Mouse (Mus musculus) embryo, embryonic 11.5 days (tissue): ENCODE data around the gene Avil.
"Not testable (repeated sequence)": the region's sequence is repeated elsewhere in the genome, so short reads cannot be mapped to it uniquely, and the experiment has no call there.

Source experiments
- DNase-seq: peaks from one replicate; pipeline ENCODE4 v3.0.0-alpha.2; 2012; ENCODE audit warnings: low read depth, low spot score

The Avil gene

DNA sequence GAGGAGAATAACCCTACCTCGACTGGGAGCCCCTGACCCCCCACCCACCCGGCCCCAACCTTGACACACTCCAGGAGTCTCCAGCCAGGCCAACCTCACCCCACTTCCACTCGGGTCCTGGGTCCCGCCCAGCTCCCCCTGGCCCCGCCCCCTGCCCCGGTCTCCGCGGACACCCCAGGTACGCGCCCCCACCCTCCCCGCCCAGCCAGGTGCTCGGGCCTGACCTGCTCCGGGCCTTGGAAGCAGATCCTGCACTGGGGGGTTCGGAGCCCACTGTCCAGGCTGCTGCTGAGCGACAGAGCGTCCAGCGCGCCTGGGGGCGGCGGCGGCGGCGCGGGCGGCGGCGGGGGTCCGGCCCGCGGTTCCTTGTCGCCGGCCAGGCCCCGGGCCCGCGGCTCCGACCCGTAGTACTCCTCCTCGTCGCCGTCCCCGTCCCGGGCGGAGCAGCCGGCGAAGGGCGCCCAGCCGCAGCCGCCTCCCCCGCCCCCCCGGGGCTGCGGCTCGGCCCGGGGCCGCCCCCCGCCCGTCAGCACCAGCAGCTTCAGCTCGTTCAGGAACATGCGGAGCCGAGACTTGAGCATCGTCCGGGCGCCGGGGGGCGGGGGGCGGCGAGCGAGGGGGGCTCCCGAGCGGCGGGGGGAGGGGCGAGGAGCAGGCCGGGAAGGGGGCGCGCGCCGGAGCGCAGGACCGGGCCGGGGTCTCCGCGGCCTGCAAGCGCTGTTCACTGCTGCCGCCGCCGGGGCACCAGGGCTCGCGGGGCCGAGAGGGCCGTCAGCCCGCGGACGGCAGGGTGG lies 58.9 kb downstream of the Avil start:
- no peak for DNase-seq

DNA sequence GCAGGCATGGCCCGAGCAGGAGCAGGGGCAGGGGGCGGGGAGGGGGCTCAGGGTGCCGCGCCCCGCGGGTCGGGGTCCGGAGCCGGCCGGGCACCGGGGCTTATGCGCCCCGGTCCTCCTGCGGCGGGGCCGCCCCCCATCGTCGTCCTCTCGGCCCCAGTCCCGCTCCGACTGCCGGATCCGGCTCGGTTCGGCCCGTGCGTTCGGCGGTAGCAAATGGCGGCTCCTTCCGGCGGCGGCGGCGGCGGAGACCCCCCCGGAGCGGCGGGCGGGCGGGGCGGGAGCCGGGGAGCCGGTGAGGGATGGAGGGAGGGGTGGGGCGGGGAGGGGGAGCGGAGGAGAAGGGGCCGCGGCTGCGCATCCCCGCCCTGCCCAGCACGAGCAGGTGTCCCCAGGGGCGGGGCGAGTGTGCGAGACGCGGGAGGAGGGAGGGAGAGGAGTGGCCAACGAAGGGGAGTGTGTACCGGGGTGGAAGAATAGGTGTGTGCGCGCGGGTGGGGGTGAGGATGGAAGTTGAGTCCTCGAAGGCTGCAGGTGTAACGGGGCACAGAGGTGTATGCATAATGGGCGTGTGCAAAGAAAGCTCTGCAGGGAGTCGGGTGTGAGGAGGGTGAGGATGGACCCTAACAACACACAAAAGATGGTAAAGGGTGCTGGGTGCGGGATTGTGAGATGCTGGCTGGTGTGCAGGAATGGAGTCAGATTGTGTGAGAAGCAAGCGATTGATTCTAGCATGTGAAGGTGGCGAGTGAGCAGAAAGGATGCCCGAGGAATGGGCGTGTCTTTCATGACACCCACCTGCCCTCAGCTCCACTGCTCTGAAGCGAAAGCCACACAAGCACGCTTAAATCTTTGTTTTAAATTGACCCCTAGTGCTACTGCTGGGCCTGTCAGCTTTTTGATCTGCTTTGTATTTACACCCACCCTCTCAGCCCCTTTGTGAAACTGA lies 59.7 kb downstream of the Avil start, which contains the start of gene March9:
Gene March9, minus strand, starts transcription at position 217 of the 949 bp plus-strand sequence.
- no peak for DNase-seq

DNA sequence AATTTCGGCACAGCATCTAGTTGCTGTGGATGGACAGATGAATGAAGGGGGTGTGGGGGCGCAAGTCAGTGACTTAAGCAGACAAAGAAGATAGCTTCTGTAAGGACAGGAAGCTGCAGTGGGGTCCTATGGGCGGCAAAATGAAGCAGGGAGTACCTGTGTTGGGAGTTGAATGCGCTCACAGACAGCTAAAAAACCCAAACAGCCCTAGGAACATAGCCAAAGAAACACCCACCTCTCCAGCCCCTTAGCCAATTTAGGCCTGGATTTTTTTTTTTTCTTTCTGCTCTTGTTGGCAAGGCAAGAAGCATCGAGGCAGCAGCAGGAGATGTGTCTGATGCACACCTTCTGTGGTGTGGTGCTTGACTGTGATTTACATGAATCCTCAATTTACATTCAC lies 60.6 kb downstream of the Avil start:
- DNase-seq, result no peak

DNA sequence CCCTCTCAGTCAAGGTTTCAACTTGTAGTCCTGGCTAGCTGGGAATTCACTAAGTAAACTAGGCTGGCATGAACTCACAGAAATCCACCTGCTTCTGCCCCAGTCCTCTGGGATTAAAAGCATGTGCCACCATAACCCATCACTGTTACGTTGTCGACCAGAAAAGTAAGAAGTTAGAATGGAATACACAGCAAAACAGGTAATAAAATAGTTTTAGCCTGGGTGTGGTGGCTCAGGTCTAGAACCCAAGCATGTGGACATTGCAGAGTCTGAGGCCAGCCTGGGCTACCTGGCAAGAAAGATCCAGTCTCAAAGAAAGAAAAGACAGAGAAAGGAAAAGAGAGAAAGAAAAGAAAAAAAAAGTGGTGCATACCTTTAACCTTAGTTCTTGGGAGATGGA lies 61.0 kb downstream of the Avil start:
- no peak for DNase-seq

DNA sequence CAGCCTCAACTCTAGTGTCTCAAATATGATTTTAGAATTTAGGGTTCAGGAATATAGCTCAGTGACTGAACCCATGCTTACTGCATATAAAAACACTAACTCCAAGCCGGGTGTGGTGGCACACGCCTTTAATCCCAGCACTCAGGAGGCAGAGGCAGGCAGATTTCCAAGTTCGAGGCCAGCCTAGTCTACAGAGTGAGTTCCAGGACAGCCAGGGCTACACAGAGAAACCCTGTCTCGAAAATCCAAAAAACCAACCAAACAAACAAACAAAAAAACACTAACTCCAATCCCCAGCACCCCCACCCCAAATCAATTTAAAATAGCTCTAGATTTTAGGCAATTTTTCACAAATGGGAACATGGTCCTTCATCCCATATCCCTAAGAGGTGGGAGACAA lies 61.6 kb downstream of the Avil start:
- not testable (repeated sequence) for DNase-seq

DNA sequence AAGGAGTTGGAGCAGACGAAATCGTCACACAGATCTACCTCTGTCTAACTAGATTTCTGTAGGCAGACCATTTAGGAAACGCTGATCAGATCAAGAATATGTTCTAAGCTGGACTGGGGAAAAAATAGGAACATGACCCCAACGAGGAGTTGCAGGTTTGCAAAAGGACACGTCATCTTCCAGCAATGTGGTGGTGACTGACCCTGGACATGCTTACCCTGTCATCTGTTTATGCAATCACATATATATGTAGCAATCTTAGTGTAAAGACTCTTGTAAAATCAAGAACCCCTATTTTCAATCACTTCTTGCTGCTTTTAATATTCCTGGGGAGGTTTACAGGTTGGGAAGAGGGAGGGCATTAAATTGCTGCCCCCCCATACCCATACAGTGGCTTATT lies 62.0 kb downstream of the Avil start:
- no peak for DNase-seq

DNA sequence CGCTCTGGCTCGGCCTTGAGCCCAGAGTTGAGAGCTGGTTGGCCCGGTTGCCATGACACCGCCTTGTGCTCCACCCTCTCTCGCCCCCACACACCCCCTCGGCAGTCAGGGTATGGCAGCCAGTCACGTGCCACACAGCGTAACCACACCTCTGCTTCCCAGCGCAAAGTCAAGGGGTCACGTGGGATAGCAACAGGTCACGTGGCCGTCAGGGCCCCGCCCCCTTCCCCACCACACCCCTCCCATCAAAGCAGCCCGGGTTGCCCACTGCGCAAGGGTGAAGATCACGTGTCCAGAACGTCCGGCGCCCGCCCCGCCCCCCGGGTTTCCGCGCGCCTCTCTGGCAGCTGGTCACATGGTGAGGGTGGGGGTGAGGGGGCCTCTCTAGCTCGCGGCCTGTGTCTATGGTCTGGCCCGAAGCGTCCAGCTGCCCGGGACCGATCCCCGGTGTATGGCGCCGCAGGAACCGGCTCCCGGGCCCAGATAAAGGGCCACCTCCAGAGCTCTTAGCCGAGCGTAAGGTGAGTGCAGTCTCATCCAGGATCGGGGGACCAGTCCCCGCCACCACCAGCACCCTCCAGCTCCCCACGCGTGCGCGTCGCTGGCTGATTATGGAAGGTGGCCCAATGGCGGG lies 62.8 kb downstream of the Avil start, which contains the start of gene Cdk4:
Gene Cdk4, plus strand, starts transcription at position 296 of the 634 bp plus-strand sequence.
- DNase-seq, result peak; percentile 98

DNA sequence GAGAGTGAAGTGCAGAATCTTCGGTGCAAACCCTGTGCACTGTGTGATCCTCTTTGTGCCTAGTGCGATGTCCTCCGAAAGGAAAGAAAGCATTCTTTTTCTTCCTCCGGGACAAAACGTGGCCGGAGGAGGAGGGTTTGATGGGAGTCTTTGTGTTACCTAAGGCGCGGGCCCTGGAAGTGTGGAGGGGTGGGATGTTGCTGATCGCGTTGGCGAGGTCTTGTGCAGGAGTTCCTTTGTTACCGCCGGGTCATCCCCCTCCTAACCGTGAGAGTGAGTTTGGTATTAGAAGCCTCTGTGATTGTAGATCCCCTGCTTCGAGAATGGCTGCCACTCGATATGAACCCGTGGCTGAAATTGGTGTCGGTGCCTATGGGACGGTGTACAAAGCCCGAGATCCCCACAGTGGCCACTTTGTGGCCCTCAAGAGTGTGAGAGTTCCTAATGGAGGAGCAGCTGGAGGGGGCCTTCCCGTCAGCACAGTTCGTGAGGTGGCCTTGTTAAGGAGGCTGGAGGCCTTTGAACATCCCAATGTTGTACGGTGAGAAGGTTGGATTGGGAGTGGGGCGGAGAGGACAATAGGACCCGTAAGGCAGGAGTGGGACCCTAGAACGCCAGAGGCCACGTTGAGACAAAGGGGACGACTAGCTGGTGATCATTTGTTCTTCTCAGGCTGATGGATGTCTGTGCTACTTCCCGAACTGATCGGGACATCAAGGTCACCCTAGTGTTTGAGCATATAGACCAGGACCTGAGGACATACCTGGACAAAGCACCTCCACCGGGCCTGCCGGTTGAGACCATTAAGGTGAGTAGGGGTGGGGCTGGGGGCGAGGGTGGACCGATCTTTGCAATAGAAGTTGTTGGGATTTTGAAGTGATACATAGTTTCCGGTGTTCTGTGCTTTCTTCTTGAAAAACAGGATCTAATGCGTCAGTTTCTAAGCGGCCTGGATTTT lies 63.7 kb downstream of the Avil start:
- DNase-seq, result no peak

DNA sequence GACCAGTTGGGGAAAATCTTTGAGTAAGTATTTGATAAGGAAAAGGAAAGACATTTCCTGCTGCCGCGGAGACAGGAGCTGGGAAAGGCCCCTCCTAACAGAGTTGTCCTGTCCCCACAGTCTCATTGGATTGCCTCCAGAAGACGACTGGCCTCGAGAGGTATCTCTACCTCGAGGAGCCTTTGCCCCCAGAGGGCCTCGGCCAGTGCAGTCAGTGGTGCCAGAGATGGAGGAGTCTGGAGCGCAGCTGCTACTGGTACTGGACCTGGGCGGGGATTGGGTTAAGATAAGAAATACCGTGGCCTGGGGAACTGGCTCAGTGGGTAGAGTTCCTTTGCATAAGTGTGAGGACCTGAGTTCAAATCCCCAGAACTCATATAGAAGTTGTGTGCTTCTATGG lies 65.5 kb downstream of the Avil start:
- DNase-seq, result no peak

DNA sequence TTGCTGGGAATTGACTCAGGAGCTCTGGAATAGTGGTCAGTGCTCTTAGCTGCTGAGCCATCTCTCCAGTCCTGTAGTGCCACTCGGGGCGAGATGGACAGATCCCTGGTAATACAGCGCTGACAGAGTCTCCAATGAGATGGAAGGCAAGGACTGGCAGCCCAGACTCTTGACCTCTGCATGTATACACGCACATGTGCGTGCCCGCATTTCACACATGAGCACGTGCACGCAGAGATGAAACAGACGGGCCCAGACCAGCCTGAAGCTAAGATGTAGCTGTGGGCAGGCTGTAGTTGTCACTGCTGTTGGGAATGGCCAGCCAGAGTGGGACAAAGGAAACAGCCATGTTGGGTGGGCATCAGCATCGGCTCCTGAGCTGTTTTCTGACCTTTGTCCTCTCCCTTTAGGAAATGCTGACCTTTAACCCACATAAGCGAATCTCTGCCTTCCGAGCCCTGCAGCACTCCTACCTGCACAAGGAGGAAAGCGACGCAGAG lies 66.1 kb downstream of the Avil start:
- no peak for DNase-seq

DNA sequence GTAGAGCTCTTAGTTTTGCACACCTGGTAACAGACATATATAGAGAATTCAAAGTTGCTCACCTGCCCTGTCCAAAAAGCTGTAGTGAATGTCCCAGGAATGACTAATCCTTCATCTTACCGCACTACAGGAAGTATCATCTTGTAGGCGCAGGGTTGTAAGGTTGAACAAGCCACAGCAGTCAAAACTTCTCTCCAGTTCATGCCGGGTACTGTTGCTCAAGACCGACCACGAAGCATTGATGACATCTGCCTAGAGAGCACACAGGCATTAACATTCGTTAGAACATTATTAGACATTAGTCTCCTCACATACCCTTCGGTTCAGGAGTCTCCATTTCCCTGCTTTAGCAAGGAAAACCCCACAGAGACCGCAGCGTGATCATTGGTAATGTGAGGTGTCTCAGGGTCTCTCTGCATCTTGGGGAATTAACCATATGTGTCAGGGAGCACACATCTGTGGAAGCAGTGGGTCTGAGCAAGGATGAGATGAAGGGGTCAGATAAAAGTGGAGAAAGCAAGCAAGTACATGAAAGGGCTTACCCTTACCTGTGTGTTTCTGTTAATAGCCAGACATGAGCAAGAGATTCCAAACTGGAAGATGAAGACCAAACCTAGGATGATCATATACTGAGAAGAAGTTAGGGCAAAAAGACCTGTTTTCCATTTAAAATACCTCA lies 68.0 kb downstream of the Avil start:
- DNase-seq, result no peak

DNA sequence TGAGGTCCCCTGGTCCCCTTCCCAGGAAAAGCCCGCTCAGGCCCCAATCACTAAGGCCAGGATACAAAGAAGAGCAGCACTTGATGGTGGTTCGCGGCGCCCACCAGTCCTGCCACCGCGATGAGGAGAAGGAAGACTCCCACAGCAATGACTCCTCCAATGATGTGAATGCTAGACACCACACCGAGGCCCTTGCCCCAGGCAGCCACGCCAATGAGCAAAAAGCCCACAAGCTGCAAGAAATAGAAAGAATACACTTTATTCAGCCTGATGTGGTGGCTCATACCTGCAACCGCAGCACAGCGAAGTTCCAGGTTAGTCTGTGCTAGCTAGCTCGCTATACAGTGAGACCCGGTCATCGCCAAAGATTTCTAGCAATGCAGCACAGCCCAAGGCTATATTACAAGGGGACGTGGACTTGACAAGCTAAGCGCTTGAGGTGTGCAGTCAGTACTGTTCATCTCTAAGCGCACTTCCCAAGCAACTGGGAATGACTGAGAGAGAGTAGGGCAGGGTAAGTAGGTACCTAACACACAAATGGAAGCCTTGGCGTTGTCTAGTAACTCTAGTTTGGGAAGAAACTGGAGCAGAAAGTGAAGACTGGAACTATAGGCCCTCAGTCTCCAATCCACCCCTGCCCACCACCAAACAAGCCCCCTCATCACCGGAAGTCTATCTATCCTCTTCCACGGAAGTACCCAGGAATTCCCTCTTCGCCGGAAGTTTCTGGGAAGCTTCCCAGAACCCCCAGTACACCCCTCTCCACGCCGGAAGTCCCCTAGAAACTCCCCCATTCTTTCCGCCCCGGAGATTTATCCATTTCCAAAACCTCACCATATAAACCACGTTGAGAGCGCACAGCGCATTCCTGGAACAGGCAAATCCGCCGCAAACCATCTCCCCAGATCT lies 69.0 kb downstream of the Avil start:
- DNase-seq, result peak; percentile 57
